Mouse (Mus musculus): ENCODE measurements at regions not wholly inside any gene's neighbourhood (a gene's known extent, or its start where the extent isn't known, plus 50 kb on each side); places are given as distances from the start of the nearest gene placed in this dataset.

GRCm38 (mm10) chr8:127757396-127757795 is 601.0 kb upstream of the Nrp1 start:
- H3K27me3 ChIP-seq (ENCODE audit: control insufficient read depth in 1 of 2, insufficient read depth in 2 of 2, low read length in 2 of 2): no peaks in the 10 kb centered on the region
- H3K9me3 ChIP-seq (replicated peaks; ENCODE audit: insufficient read depth, low read length): no peaks in the 10 kb centered on the region
- no peaks in the 10 kb centered on the region for H3K4me1 ChIP-seq (ENCODE audit: control insufficient read depth in 1 of 2, insufficient read depth in 2 of 2, low read length in 2 of 2)
- no peaks in the 10 kb centered on the region for H3K36me3 ChIP-seq (ENCODE audit: control insufficient read depth in 1 of 2, insufficient read depth in 2 of 2, low read length in 2 of 2)
- TF ChIP-seq MYB (IDR thresholded peaks at IDR 0.05; ENCODE audit: low read depth, low read length) (no peak), ZMIZ1 (IDR thresholded peaks at IDR 0.05; ENCODE audit: low read depth, low read length) (no peak), ZKSCAN1 (IDR thresholded peaks at IDR 0.05; ENCODE audit: low read depth, low read length) (no peak), E2F4 (IDR thresholded peaks at IDR 0.05; ENCODE audit: borderline replicate concordance, low read depth, low read length) (no peak), TBP (IDR thresholded peaks at IDR 0.05; ENCODE audit: low read depth, low read length) (no peak), CHD2 (IDR thresholded peaks at IDR 0.05; ENCODE audit: low read length) (no peak), USF1 (IDR thresholded peaks at IDR 0.05; ENCODE audit: low read depth, low read length) (no peak), GABPA (IDR thresholded peaks at IDR 0.05; ENCODE audit: low read depth, low read length) (no peak), BHLHE40 (IDR thresholded peaks at IDR 0.05; ENCODE audit: borderline replicate concordance, low read depth, low read length) (no peak), ZNF384 (IDR thresholded peaks at IDR 0.05; ENCODE audit: low read depth, low read length) (no peak), ZC3H11A (IDR thresholded peaks at IDR 0.05; ENCODE audit: low read depth, low read length) (no peak), RCOR1 (IDR thresholded peaks at IDR 0.05; ENCODE audit: low read depth, low read length) (no peak), MEF2A (IDR thresholded peaks at IDR 0.05; ENCODE audit: extremely low read depth, insufficient replicate concordance, low read depth, low read length, poor library complexity, severe bottlenecking) (no peak), NELFE (IDR thresholded peaks at IDR 0.05; ENCODE audit: low read depth, low read length) (no peak), SIN3A (IDR thresholded peaks at IDR 0.05; ENCODE audit: low read length) (no peak), POLR2AphosphoS2 (IDR thresholded peaks at IDR 0.05; ENCODE audit: low read length) (no peak), RAD21 (IDR thresholded peaks at IDR 0.05; ENCODE audit: low read depth, low read length) (no peak), ETS1 (IDR thresholded peaks at IDR 0.05; ENCODE audit: low read depth, low read length) (no peak), UBTF (IDR thresholded peaks at IDR 0.05; ENCODE audit: borderline replicate concordance, insufficient read depth, low read depth, low read length) (no peak)
- H3K9ac ChIP-seq (ENCODE audit: control insufficient read depth, low read depth, low read length, poor library complexity, severe bottlenecking): no peak overlapping the region
- no peak for DNase-seq (ENCODE audit: low read depth, low spot score)
- no peak overlapping the region for H3K27ac ChIP-seq (ENCODE audit: control insufficient read depth, low read depth, low read length)
- no peak overlapping the region for H3K4me3 ChIP-seq (ENCODE audit: control insufficient read depth in 1 of 2, insufficient read depth in 1 of 2, low read depth in 2 of 2, low read length in 2 of 2)
- no peaks in the 10 kb centered on the region for H3K79me2 ChIP-seq (ENCODE audit: control insufficient read depth, insufficient read depth, low read length, poor library complexity)

GRCm38 (mm10) chr8:127759906-127760305 is 598.5 kb upstream of the Nrp1 start:
- H3K9ac ChIP-seq (ENCODE audit: control insufficient read depth, low read depth, low read length, poor library complexity, severe bottlenecking): no peak overlapping the region
- no peaks in the 10 kb centered on the region for H3K79me2 ChIP-seq (ENCODE audit: control insufficient read depth, insufficient read depth, low read length, poor library complexity)
- no peak overlapping the region for H3K4me3 ChIP-seq (ENCODE audit: control insufficient read depth in 1 of 2, insufficient read depth in 1 of 2, low read depth in 2 of 2, low read length in 2 of 2)
- H3K4me1 ChIP-seq (ENCODE audit: control insufficient read depth in 1 of 2, insufficient read depth in 2 of 2, low read length in 2 of 2): no peaks in the 10 kb centered on the region
- H3K36me3 ChIP-seq (ENCODE audit: control insufficient read depth in 1 of 2, insufficient read depth in 2 of 2, low read length in 2 of 2): no peaks in the 10 kb centered on the region
- H3K27ac ChIP-seq (ENCODE audit: control insufficient read depth, low read depth, low read length): no peak overlapping the region
- H3K27me3 ChIP-seq (ENCODE audit: control insufficient read depth in 1 of 2, insufficient read depth in 2 of 2, low read length in 2 of 2): no peaks in the 10 kb centered on the region
- no peak for DNase-seq (ENCODE audit: low read depth, low spot score)
- TF ChIP-seq ETS1 (IDR thresholded peaks at IDR 0.05; ENCODE audit: low read depth, low read length) (no peak), POLR2AphosphoS2 (IDR thresholded peaks at IDR 0.05; ENCODE audit: low read length) (no peak), GATA1 (IDR thresholded peaks at IDR 0.05; ENCODE audit: low read depth, low read length) (no peak), CHD2 (IDR thresholded peaks at IDR 0.05; ENCODE audit: low read length) (no peak), CTCF (IDR thresholded peaks at IDR 0.05 in 2 of 3, conservative IDR thresholded peaks at IDR 0.05 in 1 of 3; ENCODE audit: control insufficient read depth in 1 of 3, insufficient read depth in 1 of 3, low read depth in 2 of 3, low read length in 3 of 3, poor library complexity in 1 of 3, severe bottlenecking in 1 of 3) (no peak), HCFC1 (IDR thresholded peaks at IDR 0.05; ENCODE audit: low read depth, low read length) (no peak)
- H3K9me3 ChIP-seq (replicated peaks; ENCODE audit: insufficient read depth, low read length): no peaks in the 10 kb centered on the region
